Mouse (Mus musculus) gastrocnemius, adult 18-20 months (tissue): ENCODE measurements at regions not wholly inside any gene's neighbourhood (a gene's known extent, or its start where the extent isn't known, plus 50 kb on each side); places are given as distances from the start of the nearest gene placed in this dataset.
"Not testable (repeated sequence)": the region's sequence is repeated elsewhere in the genome, so short reads cannot be mapped to it uniquely, and the experiment has no call there.

Source experiments
- DNase-seq: peaks from one replicate; pipeline ENCODE4 v3.0.0; 2021; ENCODE audit warnings: low spot score

DNA sequence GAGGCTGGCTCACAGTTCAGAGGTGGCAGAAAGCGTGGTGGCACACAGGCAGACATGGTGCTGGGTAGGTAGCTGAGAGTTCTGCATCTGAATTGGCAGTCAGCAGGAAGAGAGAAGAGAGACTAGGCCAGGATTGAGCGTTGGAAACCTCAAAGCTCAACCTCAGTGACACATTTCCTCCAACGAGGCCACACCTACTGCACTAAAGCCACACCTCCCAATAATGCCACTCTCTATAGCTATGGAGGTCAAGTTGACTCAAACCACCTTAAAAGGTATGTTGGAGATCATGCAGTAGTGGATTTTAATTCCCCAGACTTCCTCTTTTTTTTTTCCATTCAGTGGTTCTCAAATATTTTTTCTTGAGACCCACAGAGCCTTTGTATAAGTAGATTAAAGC is 57.1 kb downstream of the Ccdc54 start:
- no peak for DNase-seq

DNA sequence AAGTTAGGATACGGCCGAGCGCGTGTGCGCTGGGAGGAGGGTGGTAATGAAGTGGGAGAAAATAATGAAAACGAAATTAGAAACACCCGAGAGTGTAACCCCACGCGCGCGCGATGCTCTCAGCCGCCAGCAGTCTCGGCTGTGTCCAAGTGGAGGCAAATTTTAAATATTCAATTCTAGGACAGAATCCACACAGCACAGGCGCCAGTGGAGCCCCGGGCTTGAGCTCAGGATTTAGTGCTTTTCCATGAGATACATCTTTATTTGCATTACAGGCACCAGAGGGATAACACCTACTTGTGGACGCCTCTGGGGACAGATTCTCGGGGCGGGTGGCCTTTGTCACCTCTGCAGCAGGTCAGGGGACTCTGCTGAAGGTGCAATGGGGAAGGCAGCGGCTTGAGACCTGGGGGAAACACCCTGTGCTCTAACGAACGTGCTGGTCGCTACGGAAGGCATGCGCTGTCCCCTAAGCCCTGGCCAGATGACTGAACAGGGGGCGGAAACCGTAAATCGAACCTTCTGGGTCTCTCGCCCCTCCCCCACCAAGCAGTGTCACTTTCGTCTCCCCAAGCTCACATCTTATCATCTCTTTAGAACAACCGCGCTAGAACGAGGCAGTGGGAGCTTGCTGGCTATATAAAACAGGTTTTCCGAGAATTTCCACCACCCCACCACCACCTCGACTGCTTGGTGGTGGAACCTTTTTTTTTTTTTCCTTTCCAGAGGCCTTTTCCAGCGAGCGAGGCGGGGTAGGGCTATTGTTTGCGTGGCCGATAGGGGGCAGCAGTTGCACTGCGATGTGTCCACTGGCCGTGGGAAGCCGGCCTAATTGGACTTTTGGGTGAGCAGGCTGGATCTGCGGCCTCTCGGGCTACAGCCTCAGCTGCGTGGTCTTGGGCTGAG is 61.2 kb downstream of the Ccdc54 start:
- peak; percentile 85 for DNase-seq

DNA sequence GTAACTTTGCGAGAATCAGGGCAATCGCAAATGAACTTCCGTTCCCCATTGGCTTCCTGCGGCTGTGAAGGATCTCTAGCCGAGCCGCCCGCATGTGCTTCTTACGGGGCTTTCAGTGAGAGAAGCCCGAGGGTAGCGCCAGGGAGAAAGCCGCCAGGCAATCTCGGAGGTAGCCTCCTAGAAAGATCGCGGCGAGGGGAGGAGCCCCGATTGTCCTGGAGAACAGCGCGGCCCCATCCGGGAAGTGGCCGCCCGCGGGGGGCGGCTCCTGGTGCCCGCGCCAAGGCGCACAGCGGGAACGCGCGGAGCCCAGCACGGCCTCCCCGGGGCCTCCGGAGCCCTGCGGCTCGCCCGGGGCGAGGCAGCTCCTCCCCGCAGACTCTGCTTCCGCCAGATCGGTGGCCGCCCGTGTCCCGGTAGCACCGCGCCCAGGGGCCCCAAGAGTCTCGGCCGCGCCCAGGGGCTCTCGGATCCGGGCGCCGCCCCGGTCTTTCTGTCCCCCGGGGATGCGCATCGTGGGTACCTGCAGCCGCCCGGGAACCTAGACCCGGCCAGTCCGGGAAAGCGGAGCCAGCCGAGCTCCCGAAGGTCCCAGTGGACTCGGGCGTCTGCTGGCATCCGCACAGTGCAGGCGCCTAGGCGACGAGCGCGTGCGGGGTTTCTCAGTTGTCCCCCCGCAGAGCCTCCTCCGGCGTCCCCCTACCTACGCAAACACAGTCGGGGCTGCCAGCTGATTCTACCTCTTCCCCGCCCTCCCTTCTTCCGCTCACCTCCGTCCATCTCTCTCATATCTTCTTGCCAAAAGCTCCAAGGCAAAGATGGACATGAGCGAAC is 62.1 kb downstream of the Ccdc54 start:
- peak; percentile 54 for DNase-seq

DNA sequence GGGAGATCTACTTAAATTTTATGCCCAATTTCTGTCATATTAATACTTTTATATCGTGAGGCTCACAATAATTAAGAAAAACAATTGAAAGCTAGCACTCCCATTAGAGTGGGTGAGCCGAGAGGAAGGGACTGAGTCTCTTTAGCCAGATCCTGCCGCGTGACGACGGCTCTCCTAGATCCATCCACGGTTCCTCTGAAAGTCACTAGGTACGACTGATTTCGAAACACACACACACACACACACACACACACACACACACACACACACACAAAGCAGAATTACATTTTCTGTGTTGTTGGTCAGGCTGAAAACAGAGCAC is 62.6 kb downstream of the Ccdc54 start:
- DNase-seq, result no peak

DNA sequence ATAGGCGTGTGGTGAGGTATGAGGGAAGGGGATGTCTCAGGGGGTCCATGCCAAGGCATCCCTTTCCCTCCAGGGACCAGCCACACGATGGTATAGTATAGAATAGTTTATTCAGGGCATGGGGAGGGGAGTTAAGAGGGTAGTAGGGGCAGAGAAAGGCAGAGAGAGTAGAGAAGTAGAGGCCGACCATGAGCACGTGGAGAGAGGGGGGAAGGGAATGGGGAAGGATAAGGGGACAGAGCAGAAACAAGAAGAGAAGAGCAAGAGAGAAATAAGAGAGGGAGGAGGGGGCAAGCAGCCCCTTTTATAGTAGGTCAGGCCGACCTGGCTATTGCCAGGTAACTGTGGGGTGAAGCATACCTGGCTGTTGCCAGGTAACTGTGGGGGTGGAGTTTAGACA is 64.0 kb downstream of the Ccdc54 start:
- not testable (repeated sequence) for DNase-seq

DNA sequence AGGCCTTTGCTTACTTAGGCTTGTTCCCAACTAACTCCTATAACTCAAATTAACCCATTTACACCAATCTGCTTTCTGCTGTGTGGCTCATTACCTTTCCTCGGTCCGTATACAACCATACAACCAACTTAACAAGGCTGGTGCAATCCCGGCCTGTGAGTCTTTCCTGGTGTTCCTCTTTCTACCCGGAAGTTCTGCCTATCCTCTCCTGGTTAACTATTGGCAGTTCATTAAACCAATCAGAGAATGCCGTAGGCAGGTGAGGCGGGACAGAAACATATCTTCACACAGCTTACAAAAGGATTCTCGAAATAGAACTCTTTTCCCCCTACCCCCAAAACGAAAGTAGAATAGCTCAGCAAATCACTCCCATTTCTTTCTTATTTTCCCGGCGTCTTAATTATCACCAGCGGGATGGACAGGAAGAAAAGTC is 65.0 kb downstream of the Ccdc54 start:
- no peak for DNase-seq

DNA sequence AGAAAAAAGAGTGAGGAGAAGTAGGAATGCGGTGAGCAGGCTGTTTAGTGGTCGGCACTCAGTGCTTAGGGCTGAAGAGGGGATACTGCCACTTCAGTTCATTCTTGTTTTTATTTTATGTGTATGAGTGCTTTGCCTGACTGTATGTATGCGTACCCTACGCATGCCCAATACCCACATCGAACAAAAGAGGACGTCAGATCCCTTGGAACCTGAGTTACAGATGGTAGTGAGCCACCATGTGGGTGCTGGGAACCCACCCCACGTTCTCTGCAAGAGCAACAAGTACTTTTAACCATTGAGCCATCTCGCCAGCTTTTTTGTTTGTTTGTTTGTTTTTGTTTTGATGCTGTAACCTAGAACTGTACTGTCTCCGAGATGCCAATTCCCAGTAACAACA is 65.5 kb downstream of the Ccdc54 start:
- no peak for DNase-seq

DNA sequence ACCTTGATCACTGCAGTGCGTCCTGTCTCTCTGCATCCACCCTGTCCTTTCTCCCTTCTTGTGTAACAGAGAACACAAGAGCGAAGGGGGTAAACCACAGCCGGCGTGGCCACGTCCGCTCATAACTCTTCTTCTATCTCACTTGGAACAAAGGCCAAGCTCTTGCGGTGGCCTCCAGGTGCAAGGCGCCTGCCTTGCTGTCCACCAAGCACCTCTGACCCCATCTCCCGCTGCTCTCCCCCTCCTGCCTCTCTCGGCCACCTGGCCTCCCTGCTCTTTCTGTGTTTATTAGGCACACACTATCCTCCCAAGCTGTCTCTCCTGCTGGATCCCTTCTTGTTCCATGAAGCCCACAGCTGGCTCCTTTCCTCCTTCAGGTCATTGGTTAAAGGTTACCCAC is 71.3 kb downstream of the Ccdc54 start:
- DNase-seq, result no peak

DNA sequence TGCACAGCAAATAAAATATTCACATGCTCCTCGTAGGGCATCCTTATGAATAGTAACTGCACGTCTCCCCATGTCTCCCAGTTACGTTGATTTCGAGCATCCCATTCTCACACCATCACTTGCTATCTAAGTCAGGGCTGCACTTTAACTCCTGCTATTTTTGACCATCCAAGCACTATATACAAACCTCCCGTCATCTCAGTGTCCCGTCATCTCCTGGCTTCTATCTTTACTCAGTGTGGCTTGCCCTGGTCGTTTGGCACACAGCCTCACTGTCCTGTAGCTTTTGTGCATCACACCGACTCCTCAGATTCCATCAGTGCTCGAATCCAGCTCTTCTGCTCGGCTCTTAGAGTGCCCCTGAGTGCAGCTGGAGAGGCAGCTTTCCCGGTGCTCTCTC is 74.4 kb downstream of the Ccdc54 start:
- no peak for DNase-seq

DNA sequence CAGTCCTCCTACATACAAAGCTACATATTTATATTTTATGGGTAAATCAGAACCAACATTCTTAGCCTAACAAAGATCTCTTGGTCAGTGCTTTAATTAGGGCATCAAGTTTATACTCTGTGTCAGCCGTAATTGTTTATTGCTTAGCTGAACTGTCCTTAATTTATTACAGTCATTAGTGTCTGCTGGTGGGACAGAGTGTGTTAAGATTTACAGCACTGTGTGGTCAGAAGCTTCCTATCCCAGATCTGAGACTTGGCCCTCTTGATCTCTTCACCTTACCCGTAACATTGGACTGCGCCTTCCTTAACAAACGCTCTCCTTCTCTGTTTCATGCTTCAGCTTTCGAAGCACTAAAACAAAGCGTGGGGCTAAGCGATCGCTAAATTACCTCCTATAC is 75.9 kb downstream of the Ccdc54 start:
- DNase-seq, result no peak

DNA sequence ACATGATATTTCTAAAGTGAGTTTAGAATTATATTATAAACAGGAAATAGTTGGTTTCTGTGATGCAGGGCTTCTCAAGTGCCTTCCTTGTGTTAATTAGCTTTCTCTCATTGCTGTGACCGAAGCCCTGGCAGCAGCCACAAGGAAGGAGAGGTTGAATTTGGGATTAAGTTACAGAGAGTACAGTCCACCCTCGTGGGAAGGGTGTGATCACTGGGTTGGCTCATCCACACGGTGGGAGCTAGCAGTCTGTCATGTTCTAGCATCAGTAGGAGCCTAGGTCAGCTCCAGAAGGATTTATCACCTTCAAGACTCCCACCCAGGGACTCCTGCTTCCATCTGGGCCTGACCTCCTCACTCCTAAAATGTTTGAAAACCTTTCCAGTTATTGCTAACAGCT is 78.9 kb downstream of the Ccdc54 start:
- DNase-seq, result no peak

DNA sequence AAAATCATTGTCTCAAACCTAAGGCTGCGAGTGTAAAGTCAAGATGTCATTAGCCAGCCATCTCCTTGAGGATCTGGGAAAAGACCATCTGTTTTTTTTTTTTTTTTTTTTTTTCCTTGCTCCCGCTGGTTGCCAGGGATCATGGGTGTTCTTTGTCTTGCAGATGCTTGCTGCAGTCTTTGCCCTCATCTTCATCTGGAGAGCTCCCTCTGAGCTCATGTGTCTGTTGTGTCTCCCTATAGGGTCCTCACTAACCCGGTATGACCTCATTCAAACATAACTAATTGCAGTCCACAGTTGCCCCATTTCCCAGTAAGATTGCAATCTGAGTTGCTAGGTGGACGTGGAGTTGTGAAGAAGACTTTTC is 77.3 kb upstream of the Bbx start:
- DNase-seq, result no peak

DNA sequence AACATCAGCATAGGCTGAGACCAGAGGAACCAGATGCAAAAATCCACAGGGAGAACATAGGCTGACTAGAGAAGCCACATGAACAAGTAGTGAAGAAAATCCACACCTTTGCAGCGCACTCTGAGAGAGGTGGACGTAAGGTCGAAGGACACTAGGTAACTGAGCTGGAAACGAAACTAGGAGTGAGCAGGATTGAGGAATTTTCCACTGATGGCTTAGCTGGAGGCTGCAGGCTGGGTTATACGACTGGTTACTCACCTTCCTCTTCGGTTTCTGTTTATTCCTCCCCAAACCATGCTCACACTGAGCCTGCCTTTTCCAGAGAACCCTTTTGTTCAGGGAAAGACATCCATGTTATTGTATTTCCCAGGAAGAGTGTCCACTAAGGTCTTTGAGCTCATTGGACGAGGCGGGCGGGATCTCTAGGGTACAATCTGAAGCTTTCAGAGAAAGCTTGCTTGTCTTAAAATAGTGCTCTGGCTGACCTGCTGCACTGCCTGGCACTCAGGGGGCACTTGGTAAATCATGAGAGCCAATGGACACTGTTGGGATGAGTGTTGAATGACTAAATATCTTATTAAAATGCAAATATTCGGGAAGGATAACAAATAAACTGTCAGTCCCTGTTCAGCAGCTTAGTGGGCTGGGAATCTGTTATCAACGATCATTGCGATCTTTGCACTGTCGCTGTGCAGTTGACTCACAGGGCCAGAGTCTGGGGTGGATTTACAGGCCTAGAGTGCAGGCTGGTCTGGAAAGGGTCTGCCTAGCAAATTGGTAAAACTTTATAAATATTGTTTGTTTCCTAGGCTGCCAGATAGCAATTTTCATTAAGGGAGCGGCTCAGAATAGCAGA is 76.7 kb upstream of the Bbx start:
- DNase-seq, result no peak

DNA sequence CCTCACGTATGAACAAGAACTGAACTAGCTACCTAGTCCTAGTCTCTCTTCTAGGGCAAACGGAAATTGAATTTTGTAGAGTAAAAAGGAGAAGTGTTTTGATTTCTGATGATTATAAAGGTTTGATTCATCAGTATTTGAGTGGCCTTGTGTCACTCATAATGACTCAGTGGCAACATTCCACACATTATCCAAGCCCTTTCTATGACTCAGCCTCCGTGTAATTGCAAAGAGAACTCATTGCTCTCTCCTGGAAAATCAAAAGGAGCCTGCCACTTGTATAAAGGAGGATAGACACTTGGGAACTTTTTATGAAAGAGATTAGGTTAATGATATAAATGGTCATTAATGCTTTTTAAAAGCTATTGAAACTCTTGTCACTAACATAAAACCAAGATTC is 72.4 kb upstream of the Bbx start:
- no peak for DNase-seq

DNA sequence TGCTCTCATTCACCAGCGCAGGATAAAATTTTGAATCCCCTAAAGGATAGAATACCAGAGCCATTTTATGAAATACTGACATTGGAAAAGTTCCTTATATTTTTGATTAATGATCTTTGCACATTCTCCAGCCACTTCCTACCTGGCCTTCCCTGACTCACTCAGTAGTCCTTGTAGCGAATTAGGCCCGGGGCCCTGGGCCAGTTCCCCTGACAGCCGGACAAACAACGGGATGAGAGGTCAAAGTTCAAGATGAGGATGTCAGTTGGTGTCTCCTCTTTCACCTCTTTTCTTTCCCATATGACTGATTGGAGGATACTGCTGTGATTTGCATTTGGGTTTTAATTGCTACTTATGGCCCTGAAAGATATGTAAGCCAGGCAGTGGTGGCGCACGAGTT is 66.7 kb upstream of the Bbx start:
- no peak for DNase-seq

DNA sequence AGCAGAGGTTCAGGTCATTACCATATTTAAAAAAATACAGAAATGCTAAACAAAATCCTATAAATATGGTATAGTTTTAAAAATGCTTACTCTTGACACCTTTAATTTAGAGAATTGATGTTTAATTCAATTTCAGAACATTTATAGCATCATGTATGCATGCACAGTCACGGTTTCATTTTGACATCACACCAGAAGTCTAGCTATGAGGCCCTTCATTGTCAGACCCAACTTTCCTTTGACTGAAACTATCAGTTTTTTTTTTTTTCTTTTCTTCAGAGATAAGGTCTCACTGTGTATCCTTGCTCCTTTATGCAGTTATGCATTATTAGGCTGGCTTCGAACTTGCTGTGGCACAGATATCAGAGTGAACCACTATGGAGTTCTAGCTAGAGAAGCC is 61.5 kb upstream of the Bbx start:
- no peak for DNase-seq

DNA sequence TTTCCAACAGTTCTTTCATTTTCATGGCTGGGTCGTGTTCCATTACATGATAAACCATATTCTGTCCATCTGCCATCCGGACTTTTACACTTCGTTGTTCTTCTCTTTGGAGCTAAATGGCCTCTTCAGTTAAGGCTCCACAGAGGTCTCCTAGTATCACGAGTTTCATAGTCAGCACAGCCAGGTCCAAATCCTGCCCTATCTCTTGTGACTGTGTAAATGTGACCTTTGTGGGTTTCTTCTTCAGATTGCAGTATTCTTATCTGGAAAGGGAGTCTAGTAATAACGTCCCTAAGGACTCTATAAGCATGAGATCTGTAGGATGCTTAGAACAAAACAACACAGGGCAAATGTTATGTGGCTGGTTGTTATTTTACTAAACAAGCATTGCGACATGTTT is 57.1 kb upstream of the Bbx start:
- no peak for DNase-seq

DNA sequence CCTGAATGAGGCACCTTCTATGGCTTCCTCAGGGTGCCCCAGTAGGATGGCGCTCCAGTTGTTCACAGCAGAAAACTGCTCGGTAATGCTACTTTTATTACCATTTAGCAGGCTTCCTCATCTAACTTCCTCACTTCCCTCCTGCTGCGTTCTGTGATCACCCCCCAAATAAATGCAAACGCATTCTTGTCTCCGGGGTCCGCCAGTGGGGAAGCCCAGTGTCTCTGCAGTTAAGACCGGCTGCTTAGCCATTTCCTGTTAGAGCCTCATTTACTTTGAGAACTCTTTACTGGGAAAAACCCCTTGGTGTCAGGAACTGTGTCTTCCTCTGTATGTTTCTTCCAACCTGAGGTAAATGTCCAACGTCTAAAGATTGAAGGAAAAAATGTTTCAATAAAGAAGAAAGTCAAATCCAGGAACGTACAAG is 50.2 kb upstream of the Bbx start:
- no peak for DNase-seq
